Mouse (Mus musculus) liver, embryonic 14.5 days (tissue): Measurements from ENCODE around the gene Notum.

Experiments used
- CTCF ChIP-seq: IDR thresholded peaks from 2 replicates; pipeline ENCODE4 v1.5.1; 2016; ENCODE audit warnings: antibody characterized with exemption, low read depth, control low read depth
- EP300 ChIP-seq: IDR thresholded peaks from 2 replicates; pipeline ENCODE4 v1.6.1; 2016; ENCODE audit warnings: antibody characterized with exemption, low read depth

GRCm38 (mm10) chr11:120689365-120689764 is 28.4 kb upstream of the Notum start:
- TF ChIP-seq EP300 (no peak), CTCF (no peak)
